Mouse (Mus musculus): Measurements from ENCODE around the gene Slc39a11.
"Not testable (repeated sequence)": the region's sequence is repeated elsewhere in the genome, so short reads cannot be mapped to it uniquely, and the experiment has no call there.

Slc39a11 gene

GRCm38 (mm10) chr11:113600526-113601245 is 49.2 kb downstream of the Slc39a11 start:
- DNase-seq (ENCODE audit: low spot score in 2 of 2): no peak

- DNase-seq (ENCODE audit: low spot score in 2 of 2): no peak
Measured at GRCm38 (mm10) chr11:113597632-113598031, 52.2 kb downstream of the Slc39a11 start.

GRCm38 (mm10) chr11:113595144-113595543 is 54.7 kb downstream of the Slc39a11 start:
- no peak for DNase-seq (ENCODE audit: low spot score in 2 of 2)

- DNase-seq (ENCODE audit: low spot score in 2 of 2): no peak
Measured at GRCm38 (mm10) chr11:113588936-113589335, 60.9 kb downstream of the Slc39a11 start.

- no peak for DNase-seq (ENCODE audit: low spot score in 2 of 2)
Measured at GRCm38 (mm10) chr11:113586423-113586822, 63.5 kb downstream of the Slc39a11 start.

DNA sequence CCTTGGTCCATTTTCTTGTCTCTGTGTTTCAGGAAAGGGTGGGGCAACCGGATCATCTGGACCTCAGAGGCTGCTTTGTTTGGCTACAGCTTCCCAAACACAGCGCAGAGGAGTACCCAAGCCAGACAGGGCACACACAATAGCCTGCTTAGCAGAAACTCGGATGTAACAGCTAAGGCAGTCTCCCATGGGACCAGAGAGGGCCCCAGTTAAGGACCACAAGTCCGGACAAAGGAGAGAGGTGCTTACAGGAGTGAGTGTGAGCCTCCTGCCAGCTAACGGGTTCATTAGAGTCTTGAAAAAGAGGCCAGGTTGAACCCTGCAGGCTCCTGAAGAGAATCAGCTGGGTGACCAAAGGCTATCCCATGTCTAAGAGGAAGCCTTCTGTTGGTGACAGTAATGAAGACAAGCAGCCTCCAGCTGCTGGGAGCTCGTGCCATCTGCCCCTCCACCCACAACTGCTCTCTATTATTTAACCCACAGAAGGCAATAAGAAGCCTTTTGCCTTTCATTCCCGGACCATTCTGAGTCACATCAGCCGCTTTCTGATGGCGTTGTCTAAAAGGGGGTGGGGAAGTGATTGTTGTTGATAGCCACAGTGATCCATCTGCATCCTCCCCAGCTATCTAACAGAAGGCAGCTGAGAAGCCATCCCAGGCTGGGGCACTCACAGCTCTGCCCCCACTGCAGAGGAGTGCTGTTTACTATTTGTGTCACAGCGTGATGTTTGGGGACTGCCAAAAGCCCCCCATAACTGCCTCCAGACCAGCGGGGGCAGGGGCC is 65.8 kb downstream of the Slc39a11 start:
- no peak for DNase-seq (ENCODE audit: low spot score in 2 of 2)

GRCm38 (mm10) chr11:113577221-113577620 is 72.7 kb downstream of the Slc39a11 start:
- DNase-seq (ENCODE audit: low spot score in 2 of 2): no peak

DNA sequence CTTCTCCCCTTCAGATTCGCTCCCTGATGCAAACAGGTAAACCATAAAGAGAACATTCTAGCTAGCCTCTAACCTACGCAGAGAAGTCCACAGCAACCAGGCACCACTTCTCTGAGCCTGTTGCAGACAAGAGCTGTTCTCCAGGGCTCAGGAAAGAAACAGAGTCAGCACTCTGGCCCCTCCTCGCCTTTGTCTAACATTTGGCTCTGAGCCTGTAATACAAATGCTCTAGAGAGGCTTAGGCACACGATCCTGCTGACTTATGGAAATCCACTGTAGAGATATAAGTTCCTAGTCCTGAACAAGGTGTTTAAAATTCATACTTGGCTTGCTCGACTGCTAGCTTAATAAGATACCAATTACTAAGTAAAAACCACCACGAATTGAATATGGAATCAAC is 77.2 kb downstream of the Slc39a11 start:
- no peak for DNase-seq (ENCODE audit: low spot score in 2 of 2)

- DNase-seq (ENCODE audit: low spot score in 2 of 2): no peak
Measured at GRCm38 (mm10) chr11:113571616-113572015, 78.3 kb downstream of the Slc39a11 start.

GRCm38 (mm10) chr11:113568999-113569398 is 80.9 kb downstream of the Slc39a11 start:
- DNase-seq (ENCODE audit: low spot score in 2 of 2): no peak

DNA sequence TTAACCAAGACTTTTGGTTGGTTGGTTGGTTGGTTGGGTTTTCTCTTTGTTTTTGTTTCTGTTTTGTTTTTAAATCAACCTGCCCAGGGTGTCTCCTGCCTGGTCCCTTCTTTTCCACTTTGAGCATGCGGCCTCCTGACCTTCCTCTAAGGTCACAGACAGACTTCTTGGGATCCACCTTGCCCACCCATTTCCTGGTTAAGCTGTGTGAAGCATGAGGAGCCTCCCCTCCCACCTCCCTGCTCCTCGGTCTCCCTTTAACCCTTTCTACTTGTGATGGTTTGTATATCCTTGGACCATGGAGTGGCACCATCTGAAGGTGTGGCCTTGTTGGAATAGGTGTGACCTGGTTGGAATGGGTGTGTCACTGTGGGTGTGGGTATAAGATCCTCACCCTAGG is 82.0 kb downstream of the Slc39a11 start:
- DNase-seq (ENCODE audit: low spot score in 2 of 2): not testable (repeated sequence)

DNA sequence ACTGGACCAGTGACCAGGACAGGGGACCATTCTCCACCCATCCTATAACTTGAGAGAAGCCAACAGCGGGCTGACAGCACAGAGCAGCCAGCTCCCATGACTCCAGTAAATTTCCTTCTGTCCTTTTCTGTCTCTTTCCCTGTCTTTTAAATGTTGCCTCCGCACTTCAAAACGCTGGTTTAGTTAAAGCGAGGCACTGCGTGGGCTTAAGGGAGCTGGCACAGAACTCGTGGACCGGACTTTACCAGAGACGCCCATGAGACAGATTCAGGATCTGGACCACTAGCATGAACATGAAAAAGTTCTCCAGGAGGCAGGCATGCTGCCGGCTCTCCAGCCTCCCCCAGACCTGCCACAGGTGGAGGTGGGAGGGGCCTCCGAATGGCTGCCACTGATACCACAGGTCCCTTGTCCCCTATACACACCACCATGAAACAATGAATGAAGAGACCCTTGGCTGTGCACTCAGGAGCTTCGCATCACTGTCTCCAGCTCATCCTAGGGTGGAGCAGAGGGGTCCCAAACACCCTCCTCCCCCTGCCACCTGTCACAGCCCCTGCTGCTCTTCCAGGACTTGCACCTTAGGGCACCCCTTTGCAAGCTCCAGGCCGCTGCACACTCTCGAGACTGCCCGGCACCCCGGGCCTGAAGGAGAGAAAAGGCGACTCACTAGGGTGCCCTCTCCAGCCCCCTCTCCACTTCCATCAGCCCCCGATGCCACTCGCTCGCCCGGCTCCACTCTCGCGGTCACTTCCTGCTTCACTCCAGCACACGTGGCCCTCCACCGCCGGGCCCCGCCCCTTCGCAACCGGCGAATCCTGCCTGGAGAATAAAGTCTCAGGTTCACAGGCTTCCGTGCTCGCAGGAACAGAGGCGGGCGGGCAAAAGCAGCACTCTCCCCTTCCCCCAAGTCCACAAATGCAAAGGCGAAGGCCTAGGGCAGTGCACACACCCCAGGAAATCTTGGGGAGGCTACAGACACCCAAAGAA is 84.6 kb downstream of the Slc39a11 start:
- peak; percentile 68 to 81 for DNase-seq (ENCODE audit: low spot score in 2 of 2)

DNA sequence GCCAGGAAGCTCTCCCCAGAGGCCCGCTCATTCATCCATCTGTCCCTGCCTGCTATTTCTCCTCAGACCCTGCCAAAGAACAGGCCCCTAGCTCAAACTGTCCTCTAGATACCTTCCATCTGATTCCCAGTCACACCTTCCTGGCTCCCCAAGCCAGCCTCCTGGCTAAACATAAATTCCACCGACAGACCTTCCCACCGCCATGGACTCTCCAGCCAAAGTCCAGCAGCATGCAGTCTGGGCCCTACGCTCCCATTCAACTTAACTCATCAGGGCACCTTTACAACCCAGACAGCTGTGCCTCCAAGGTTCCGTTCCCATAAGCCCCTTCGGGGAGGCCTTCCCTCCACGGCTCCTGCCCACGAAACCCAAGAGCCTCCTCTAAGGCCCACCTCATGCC is 87.6 kb downstream of the Slc39a11 start:
- no peak for DNase-seq (ENCODE audit: low spot score in 2 of 2)

DNA sequence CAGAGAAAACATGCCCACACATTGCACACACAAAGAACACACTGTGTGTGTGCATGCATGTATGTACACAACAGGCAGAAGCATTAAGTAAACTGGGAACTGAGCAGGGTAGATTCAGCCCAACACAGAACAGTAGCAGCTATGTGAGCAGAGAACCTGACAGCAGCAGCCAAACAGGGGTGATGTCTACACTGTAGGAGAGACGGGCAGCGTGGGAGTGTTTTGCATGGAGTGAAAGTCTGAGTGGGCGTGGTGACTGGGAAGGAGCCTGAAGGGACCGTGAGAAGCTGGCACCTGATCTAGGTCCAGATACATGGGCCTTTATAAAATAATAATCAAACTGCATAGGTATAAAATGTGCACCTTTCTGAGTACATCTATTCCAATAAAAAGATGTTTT is 89.7 kb downstream of the Slc39a11 start:
- no peak for DNase-seq (ENCODE audit: low spot score in 2 of 2)

GRCm38 (mm10) chr11:113558505-113558904 is 91.4 kb downstream of the Slc39a11 start:
- DNase-seq (ENCODE audit: low spot score in 2 of 2): no peak

DNA sequence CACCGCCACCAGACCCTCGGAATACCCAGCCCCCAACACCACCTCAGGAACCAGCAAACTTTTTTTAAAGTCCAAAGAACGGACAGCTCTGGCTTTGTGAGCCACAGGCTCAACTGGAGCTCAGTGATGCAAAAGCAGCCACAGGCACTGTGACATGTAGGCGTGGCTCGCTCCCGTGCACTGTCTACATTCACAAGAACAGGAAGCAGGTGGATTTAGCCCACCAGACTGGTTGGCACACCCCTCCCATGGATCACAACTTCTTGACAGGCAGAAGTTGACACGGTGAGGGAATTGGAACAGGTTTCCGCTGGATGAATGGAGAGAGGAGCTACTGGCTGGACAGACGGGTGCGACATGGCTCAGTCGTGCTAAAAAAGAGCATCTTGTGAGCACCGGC is 93.7 kb downstream of the Slc39a11 start:
- no peak for DNase-seq (ENCODE audit: low spot score in 2 of 2)

GRCm38 (mm10) chr11:113554701-113555360 is 95.0 kb downstream of the Slc39a11 start:
- DNase-seq (ENCODE audit: low spot score in 2 of 2): no peak

- DNase-seq (ENCODE audit: low spot score in 2 of 2): no peak
Measured at GRCm38 (mm10) chr11:113554194-113554593, 95.7 kb downstream of the Slc39a11 start.

GRCm38 (mm10) chr11:113553605-113554004 is 96.3 kb downstream of the Slc39a11 start:
- no peak for DNase-seq (ENCODE audit: low spot score in 2 of 2)

DNA sequence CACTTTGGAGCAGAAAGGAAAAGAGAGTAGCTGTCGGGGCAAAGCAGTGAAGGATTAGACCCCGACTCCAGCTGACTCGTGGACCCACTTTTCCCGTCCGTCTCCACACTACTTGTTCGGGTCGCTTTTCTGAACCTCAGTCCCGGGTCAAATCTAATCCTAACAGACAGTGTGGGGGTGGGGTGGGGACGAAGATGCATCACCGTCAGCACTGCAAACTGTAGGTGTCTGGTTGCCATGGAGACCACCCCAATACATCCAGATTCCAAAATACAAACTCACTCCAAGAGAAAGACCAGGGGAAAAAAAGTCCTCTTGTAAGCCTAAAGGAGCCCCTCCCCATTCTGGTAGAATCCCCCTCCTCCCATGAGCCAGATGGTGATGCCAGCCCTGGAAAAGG is 97.3 kb downstream of the Slc39a11 start:
- no peak for DNase-seq (ENCODE audit: low spot score in 2 of 2)

- no peak for DNase-seq (ENCODE audit: low spot score in 2 of 2)
Measured at GRCm38 (mm10) chr11:113546217-113546877, 103.5 kb downstream of the Slc39a11 start.

All from spleen, postnatal 4 days (tissue).